22 mouse cellular contexts compared by ENCODE assay signal in the genomic region with DNA sequence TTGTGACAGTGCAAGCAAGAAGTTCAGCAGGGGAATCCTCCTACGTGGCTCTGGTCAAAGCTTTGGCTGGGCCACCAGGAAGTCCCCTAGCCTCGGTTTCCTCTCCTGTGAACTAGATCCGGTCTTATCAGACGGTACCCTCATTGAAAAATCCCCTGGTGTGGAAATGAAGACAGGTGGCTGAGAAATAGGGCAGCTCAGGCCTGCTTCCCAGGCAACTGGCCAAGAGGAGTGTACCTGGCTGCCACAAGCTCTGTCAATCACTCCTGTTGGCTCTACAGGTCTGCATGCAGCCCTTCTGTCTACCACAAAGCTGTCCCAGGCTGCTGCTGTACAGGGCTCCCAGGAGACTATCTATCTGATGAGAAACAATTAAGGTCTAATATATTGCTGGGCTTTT.
DNase-seq lines count a peak whose midpoint lies in the region; ATAC-seq lines count a peak whose summit lies in the region.
"Had no signal": no experiment of that assay in that cellular context is flagged by ENCODE, and none has a peak within 500 bp of the region (broad histone marks: within the 10 kb centered on the region; RNA-seq: fewer than 3 reads in every experiment).

No protein-coding gene starts in this region.

- no peaks in the 10 kb centered on the region for H3K9me3 ChIP-seq in hindbrain, embryonic 14.5 days (ENCODE audit: control insufficient read depth, low read length)
- H3K9me3 ChIP-seq: embryonic facial prominence, embryonic 12.5 days; hindbrain, embryonic 10.5 days; limb, embryonic 15.5 days; midbrain, embryonic 15.5 days had no signal

- 84% methylated on average over 4 of the region's 4 CpGs for WGBS in hindbrain, embryonic 14.5 days

- no peak overlapping the region for H3K4me3 ChIP-seq in hindbrain, embryonic 14.5 days (replicated peaks; ENCODE audit: low read length)
- H3K4me3 ChIP-seq: embryonic facial prominence, embryonic 12.5 days; heart, embryonic 13.5 days; hindbrain, embryonic 10.5 days; limb, embryonic 15.5 days; megakaryocyte, embryonic 14.5 days; midbrain, embryonic 15.5 days had no signal

- H3K4me1 ChIP-seq in hindbrain, embryonic 14.5 days (replicated peaks; ENCODE audit: control insufficient read depth, insufficient read depth, low read length): no peaks in the 10 kb centered on the region
- H3K4me1 ChIP-seq: embryonic facial prominence, embryonic 12.5 days; hindbrain, embryonic 10.5 days; limb, embryonic 15.5 days; midbrain, embryonic 15.5 days had no signal

- no peak overlapping the region for H3K9ac ChIP-seq in hindbrain, embryonic 14.5 days
- H3K9ac ChIP-seq: embryonic facial prominence, embryonic 12.5 days; heart, embryonic 13.5 days; limb, embryonic 15.5 days; midbrain, embryonic 15.5 days had no signal

- intact Hi-C loops in heart, postnatal 10 days (cut with DNase I): no loop called here
- intact Hi-C loops in heart, postnatal 25 days (cut with DNase I): no loop called here

- no peak overlapping the region for H3K27ac ChIP-seq in hindbrain, embryonic 14.5 days
- H3K27ac ChIP-seq: embryonic facial prominence, embryonic 12.5 days; heart, embryonic 13.5 days; hindbrain, embryonic 10.5 days; limb, embryonic 15.5 days; midbrain, embryonic 15.5 days had no signal

- no peak overlapping the region for H3K4me2 ChIP-seq in hindbrain, embryonic 14.5 days (replicated peaks)
- H3K4me2 ChIP-seq: embryonic facial prominence, embryonic 12.5 days; heart, embryonic 13.5 days; limb, embryonic 15.5 days; midbrain, embryonic 15.5 days had no signal

- ATAC-seq in CD4-positive, CD25-positive, alpha-beta regulatory T cell, adult 4 months: peak; percentile 67
- ATAC-seq in granulocyte monocyte progenitor cell, adult 5-6 weeks (replicated peaks; ENCODE audit: poor library complexity, severe bottlenecking): 0 out of 2 replicates have a peak, but pooled peaks have one; percentile 12
- no peak for ATAC-seq in hindbrain, embryonic 14.5 days (ENCODE audit: low FRiP score)
- ATAC-seq: midbrain, embryonic 15.5 days had no signal

- DNase-seq in heart, postnatal 10 days: peak; percentile 21 to 34
- no peak for DNase-seq in heart, postnatal 25 days (ENCODE audit: low spot score)
- peak; percentile 15 to 26 for DNase-seq in cerebellum, adult 18-20 months
- no peak for DNase-seq in right cerebral cortex, postnatal 14 days
- DNase-seq in hindbrain, embryonic 14.5 days (ENCODE audit: low spot score): no peak
- DNase-seq in lung, postnatal 25 days (ENCODE audit: low spot score): no peak
- DNase-seq: adrenal gland, adult 8-10 months; gastrocnemius, postnatal 36 days; kidney, adult 2 months; kidney, postnatal 25 days; layer of hippocampus, adult 9-11 months; lung, postnatal 10 days; right cerebral cortex, adult 18-20 months had no signal

- H3K36me3 ChIP-seq in hindbrain, embryonic 14.5 days (replicated peaks; ENCODE audit: control insufficient read depth, insufficient read depth): no peaks in the 10 kb centered on the region
- H3K36me3 ChIP-seq: embryonic facial prominence, embryonic 12.5 days; heart, embryonic 13.5 days; hindbrain, embryonic 10.5 days; limb, embryonic 15.5 days; midbrain, embryonic 15.5 days had no signal

- no peaks in the 10 kb centered on the region for H3K27me3 ChIP-seq in hindbrain, embryonic 14.5 days (ENCODE audit: control insufficient read depth, insufficient read depth, low read length)
- H3K27me3 ChIP-seq: CH12.LX; embryonic facial prominence, embryonic 12.5 days; heart, embryonic 13.5 days; limb, embryonic 15.5 days; midbrain, embryonic 15.5 days had no signal

Comparison
In these comparisons a context has a peak if more than half of its experiments do, and no peak if none do; other contexts are left out.
1. DNase-seq: peak in heart, postnatal 10 days (2 of 2) and cerebellum, adult 18-20 months (2 of 2); none in heart, postnatal 25 days (single experiment), right cerebral cortex, postnatal 14 days (single experiment), hindbrain, embryonic 14.5 days (single experiment) and lung, postnatal 25 days (single experiment).